Mouse (Mus musculus) thymus, adult 2 months (tissue): ENCODE data around the gene Gm28845. TPM values are rescaled to one million over a fixed set of nuclear protein-coding genes. Genes with fewer than 3 reads are reported as not detected.
"Not testable (repeated sequence)": the region's sequence is repeated elsewhere in the genome, so short reads cannot be mapped to it uniquely, and the experiment has no call there.

Experiments
- DNase-seq: peaks from one replicate; pipeline ENCODE4 v3.0.0; 2021
- H3K27ac ChIP-seq: fragments of 200-500 bp; 2 replicates; pipeline ENCODE4 v1.5.1; 2012; ENCODE audit warnings: low read length, control low read depth; ENCODE audit not compliant: control insufficient read depth, insufficient read depth
- H3K27me3 ChIP-seq: fragments of 200-500 bp; 2 replicates; pipeline ENCODE4 v1.6.1; 2012; ENCODE audit warnings: mild to moderate bottlenecking, low read length, moderate library complexity, mixed read lengths; ENCODE audit not compliant: control insufficient read depth, insufficient read depth
- H3K36me3 ChIP-seq: fragments of 200-500 bp; 2 replicates; pipeline ENCODE4 v1.6.1; 2012; ENCODE audit warnings: mild to moderate bottlenecking, low read length, moderate library complexity; ENCODE audit not compliant: control insufficient read depth, insufficient read depth
- H3K4me1 ChIP-seq: fragments of 200-500 bp; replicated peaks from 2 replicates; pipeline ENCODE4 v1.6.1; 2012; ENCODE audit warnings: low read length; ENCODE audit not compliant: control insufficient read depth, insufficient read depth
- H3K4me3 ChIP-seq: fragments of 200-500 bp; 2 replicates; pipeline ENCODE4 v1.5.1; 2012; ENCODE audit warnings: mild to moderate bottlenecking, low read length, control low read depth, moderate library complexity; ENCODE audit not compliant: control insufficient read depth, insufficient read depth
- CTCF ChIP-seq: fragments of 200-500 bp; IDR thresholded peaks from 2 replicates; pipeline ENCODE4 v1.5.1; 2012; ENCODE audit warnings: mild to moderate bottlenecking, control low read depth, low read length, moderate library complexity, borderline replicate concordance; ENCODE audit not compliant: control insufficient read depth, poor library complexity, insufficient read depth; ENCODE audit errors: extremely low read depth
- POLR2A ChIP-seq: fragments of 200-500 bp; IDR thresholded peaks from 2 replicates; pipeline ENCODE4 v1.6.1; 2012; ENCODE audit warnings: mild to moderate bottlenecking, low read length, control low read depth, moderate library complexity; ENCODE audit not compliant: control insufficient read depth, poor library complexity, insufficient read depth; ENCODE audit errors: extremely low read depth
- WGBS: fragments of 180-500 bp; shearing (Covaris S2); methylation state at CpG from one replicate; pipeline ENCODE4 v1.1.7; 2018; 5-methylcytosine and 5-hydroxymethylcytosine counted together
- polyA plus RNA-seq: library from polyadenylated mRNA; depleted of rRNA; stranded (reverse); fragments of >200 nt; gene quantifications from 2 replicates; pipeline ENCODE4 v1.2.3, GENCODE M21; 2012; rRNA removed

The Gm28845 gene
- polyA plus RNA-seq, 1 experiment, result not detected

DNA sequence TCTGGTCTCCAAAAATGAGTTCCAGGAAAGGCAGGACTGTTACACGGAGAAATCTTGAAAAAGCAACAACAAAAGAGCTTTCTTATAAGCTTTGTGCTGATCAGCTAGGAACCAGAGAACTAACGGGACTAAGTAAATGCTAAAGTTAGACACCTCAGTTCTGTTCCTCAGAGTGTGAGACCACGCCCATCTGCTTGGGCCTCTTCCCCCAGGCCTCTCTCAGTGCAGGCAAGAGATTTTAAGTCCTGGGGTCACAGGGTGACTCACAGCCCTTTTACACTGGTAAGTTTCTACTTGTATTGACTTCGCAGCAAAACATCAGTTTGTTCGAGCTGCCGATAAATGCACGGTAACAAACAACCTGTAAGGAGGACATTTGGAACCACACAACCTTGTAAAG lies 67.7 kb downstream of the Gm28845 start:
- no peak for DNase-seq
- H3K27ac ChIP-seq, result no peak overlapping the region
- TF ChIP-seq POLR2A (no peak), CTCF (no peak)
- no peak overlapping the region for H3K4me3 ChIP-seq
- no peaks in the 10 kb centered on the region for H3K27me3 ChIP-seq
- H3K36me3 ChIP-seq, result no peaks in the 10 kb centered on the region
- no peaks in the 10 kb centered on the region for H3K4me1 ChIP-seq
- 85% methylated on average over 7 of the region's 7 CpGs for WGBS

GRCm38 (mm10) chr1:65050952-65051351 lies 68.4 kb downstream of the Gm28845 start, which contains the start of gene Cryge:
TSS of gene Cryge (minus strand) at chr1:65051149.
- 92% methylated on average over 12 of the region's 12 CpGs for WGBS
- not testable (repeated sequence) for DNase-seq, H3K36me3 ChIP-seq, H3K27me3 ChIP-seq, H3K4me1 ChIP-seq, H3K4me3 ChIP-seq, H3K27ac ChIP-seq

Other genes starting within 250 kb of the Gm28845 start
- gene Plekhm3, start 162.7 kb downstream of the Gm28845 start, polyA plus RNA-seq, result 4.4 and 4.8 TPM in 2 replicates
- 0.15 and 0.20 TPM in 2 replicates for gene Akr1cl, start 86.8 kb downstream of the Gm28845 start, polyA plus RNA-seq
- gene Cryge, start 68.4 kb downstream of the Gm28845 start, polyA plus RNA-seq, result not detected in 2 replicates
- not detected in 2 replicates for gene Crygd, start 56.1 kb downstream of the Gm28845 start, polyA plus RNA-seq
- gene Crygc, start 45.9 kb downstream of the Gm28845 start, polyA plus RNA-seq, result 0.26 and 0.32 TPM in 2 replicates
- not detected in 2 replicates for gene Crygb, start 37.3 kb downstream of the Gm28845 start, polyA plus RNA-seq
- gene Cryga, start 16.2 kb downstream of the Gm28845 start, polyA plus RNA-seq, result 0.26 and 0.38 TPM in 2 replicates
- 0.18 TPM in 1 of 2 replicates, not detected in the other for gene D630023F18Rik, start 3.7 kb upstream of the Gm28845 start, polyA plus RNA-seq
- 13.3 and 14.4 TPM in 2 replicates for gene Idh1, start 66.9 kb upstream of the Gm28845 start, polyA plus RNA-seq
- gene Pikfyve, start 67.1 kb upstream of the Gm28845 start, polyA plus RNA-seq, result 13.4 and 13.7 TPM in 2 replicates
- 0.13 TPM in 1 of 2 replicates, not detected in the other for gene Pth2r, start 162.5 kb upstream of the Gm28845 start, polyA plus RNA-seq